Mouse (Mus musculus): ENCODE results near the gene Tspoap1. TPM values are rescaled to one million over a fixed set of nuclear protein-coding genes. Genes with fewer than 3 reads are reported as not detected.

Gene Tspoap1
- 10 to 100 TPM in 1 of 2 experiments, 1 to 10 TPM in 1; 9.1 to 10.2 TPM for total RNA-seq (2023)

DNA sequence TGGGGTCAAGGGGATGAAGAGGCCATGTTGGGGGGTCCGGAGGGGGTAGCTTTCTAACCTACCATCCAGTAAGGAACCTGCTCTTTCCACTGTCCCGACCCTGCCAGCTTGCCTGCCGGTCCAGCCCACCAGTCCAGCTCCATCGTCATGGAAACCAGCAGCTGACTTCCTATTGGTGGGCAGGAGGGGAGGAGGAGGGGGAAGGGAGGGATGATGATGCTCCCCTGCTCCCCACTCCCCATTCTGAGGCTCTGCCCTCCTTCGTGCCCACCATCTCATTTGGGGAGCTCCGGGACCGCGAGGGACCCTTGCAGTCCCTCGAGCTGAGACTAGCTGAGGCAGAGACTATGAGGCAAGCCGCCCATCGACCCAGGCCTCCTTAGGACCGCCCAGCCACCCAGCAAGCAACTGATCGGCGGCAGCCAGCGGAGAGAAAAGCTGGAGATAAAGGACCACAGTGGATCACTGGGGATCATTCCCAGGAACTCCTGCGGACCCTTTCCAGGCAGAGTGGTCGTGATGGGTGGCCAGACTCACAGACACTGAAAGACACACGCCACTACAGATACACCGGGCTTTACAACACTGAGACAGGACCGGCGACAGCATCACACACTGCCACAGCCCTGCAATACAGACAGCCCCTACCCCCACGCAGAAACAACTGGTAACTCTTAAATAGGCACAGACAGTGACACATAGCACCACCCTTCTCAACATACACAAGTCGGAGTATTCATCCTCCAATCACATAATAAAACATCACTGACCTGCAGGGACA is at the start of gene Tspoap1:
TSS of gene Tspoap1 (plus strand) at position 241 of the 781 bp plus-strand sequence.

DNA sequence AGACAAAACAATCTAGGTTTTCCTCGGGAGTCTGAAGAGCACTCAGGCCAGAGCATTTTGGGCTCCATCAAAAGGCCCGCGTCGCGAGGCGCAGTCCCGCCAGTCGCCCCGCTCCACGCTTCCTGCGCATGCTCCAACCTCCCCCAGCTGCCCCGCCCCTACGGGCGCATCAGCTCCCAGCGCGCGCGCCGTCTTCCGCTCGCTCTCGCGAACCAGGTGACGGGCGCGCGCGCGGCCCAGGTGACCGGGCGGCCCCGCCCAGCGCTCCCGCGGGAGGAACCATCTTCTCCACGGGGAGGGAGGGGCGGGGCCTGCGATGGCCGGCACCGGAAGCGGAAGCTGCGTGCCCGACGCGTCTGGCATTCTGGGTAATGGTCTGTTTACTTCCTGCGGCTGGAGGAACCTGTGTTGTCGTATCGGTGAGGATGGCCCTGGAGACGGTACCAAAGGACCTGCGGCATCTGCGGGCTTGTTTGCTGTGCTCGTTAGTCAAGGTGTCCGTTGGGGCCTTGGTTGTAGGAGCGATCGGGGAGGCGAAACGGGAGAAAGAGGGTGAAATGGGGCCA is 23.1 kb upstream of the Tspoap1 start, which contains the start of gene Supt4a:
TSS of gene Supt4a (plus strand) at position 378 of the 566 bp plus-strand sequence.

DNA sequence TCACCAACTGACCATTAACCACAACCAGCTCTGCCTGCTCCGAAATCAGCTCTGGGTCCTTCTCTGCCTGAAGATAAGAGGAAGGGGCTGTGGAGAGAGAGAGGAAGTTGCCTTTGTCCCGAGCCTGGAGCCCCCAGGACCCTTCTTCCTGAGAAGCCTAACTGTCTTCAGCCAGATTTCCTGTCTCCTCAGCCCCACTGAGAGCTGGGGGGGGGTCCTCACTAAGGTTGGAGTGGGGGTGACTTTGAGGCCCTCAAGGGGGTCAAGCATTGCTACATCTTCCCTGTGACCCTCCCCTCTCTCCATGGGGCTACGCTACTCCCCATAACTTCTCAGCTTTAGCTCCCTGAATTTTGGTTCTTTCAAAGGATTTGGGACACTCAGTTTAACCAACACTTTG is 33.1 kb downstream of the Tspoap1 start, which contains the start of gene Mpo:
TSS of gene Mpo (plus strand) at position 122 of the 400 bp plus-strand sequence.

DNA sequence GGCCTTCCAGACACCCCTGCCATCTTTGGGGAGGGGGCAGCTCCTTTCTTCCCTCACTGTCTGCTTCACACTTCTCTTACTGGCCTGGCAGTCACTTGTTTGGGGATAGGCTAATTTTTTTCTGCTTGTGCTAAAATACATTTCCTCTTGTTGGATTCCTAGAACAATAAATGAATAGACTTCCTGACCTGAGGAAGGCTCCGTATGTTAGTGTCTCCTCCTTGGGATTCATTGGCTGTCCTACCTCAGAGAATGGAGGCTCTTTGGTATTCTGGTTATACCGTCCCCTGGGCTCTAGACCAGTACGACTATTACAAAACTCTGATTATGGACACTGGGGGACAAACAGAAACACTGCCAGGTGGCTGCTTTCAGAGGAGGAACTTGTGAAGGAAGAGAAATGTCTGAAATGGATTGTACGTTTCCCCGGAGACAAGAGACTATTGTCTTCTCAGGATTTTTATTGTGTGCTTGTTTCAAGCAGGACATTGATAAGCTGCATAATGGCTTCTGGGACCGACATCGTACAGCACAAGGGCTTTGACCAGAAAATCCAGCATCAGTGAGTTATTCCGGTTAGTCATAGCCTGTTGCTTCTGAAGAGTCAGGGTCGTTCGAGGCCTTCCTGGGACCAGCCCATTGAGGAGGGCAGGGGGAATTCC is 68.0 kb downstream of the Tspoap1 start, which contains the start of gene Lpo:
TSS of gene Lpo (minus strand) at position 51 of the 662 bp plus-strand sequence.

Other genes with a start within 250 kb of the Tspoap1 start
- not detected for gene Gm11492, start 193.9 kb upstream of the Tspoap1 start, total RNA-seq (2023)
- gene Sept4, start 191.6 kb upstream of the Tspoap1 start, total RNA-seq (2023): 1 to 10 TPM in 1 of 2 experiments, under 1 TPM in 1; 0.58 to 1.9 TPM
- gene Mtmr4, start 168.4 kb upstream of the Tspoap1 start, total RNA-seq (2023): 10 to 100 TPM; 54.9 to 64.4 TPM
- under 1 TPM in 1 of 2 experiments, not detected in 1; 0.30 TPM for gene Hsf5, start 143.4 kb upstream of the Tspoap1 start, total RNA-seq (2023)
- 1 to 10 TPM; 5.3 to 6.3 TPM for gene Rnf43, start 97.8 kb upstream of the Tspoap1 start, total RNA-seq (2023)
- 100 to 1,000 TPM; 125 to 140 TPM for gene Supt4a, start 23.0 kb upstream of the Tspoap1 start, total RNA-seq (2023)
- gene Mpo, start 33.0 kb downstream of the Tspoap1 start, total RNA-seq (2023): not detected
- gene Lpo, start 67.7 kb downstream of the Tspoap1 start, total RNA-seq (2023): not detected
- 10 to 100 TPM; 20.0 to 22.1 TPM for gene Mks1, start 92.7 kb downstream of the Tspoap1 start, total RNA-seq (2023)
- gene Epx, start 115.0 kb downstream of the Tspoap1 start, total RNA-seq (2023): not detected
- not detected for gene Olfr462, start 131.7 kb downstream of the Tspoap1 start, total RNA-seq (2023)
- not detected for gene Olfr463, start 136.8 kb downstream of the Tspoap1 start, total RNA-seq (2023)
- not detected for gene Olfr464, start 160.4 kb downstream of the Tspoap1 start, total RNA-seq (2023)
- gene Dynll2, start 227.0 kb downstream of the Tspoap1 start, total RNA-seq (2023): 10 to 100 TPM; 12.1 to 13.3 TPM